Mouse (Mus musculus) liver (tissue): ENCODE data around the gene Slc35g3.
A peak's percentile ranks its signal among the peaks of the same experiment; 100 is the strongest.

ENCODE experiments used
- DNase-seq: peaks from one replicate; pipeline ENCODE4 v3.0.0-alpha.2; 2020; ENCODE audit warnings: mixed read lengths

Gene Slc35g3

DNA sequence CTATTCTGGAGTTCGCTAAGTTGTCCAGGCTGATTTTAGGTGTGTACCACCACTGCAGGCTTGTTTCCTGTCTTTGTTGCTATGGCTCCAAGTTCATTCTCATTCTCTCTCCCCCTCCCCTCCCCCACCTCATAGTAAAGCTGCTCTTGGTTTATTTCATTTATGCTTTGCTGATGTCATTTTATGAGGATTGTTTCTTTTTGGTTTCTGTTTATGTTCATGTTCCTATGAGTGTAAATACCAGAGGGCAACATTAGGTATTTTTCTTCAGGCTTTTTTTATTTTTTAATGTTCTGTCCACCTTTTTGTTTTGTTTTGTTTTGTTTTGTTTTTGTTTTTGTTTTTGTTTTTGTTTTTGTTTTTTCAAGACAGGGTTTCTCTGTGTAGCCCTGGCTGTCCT lies at the start of gene Slc35g3:
TSS of gene Slc35g3 (minus strand) at position 101 of the 400 bp plus-strand sequence.
- DNase-seq, result no peak

DNA sequence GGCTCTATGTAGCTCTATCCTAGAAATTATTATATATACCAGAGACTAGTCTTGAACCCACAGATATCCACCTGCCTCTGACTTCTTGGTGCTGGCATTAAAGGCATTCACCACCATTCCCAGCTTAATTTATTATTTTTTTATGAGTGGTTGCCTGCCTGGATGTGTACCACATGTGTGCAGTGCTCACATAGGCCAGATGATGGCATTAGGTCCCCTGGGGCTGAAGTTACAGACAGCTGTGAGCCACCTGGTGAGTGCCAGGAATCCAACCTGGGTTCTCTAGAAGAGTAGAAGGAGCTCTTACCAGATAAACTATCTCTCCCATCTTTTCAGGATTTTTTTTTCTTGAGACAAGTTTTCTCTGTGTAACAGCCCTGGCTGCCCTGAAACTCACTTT lies 48.5 kb upstream of the Slc35g3 start:
- DNase-seq, result no peak

DNA sequence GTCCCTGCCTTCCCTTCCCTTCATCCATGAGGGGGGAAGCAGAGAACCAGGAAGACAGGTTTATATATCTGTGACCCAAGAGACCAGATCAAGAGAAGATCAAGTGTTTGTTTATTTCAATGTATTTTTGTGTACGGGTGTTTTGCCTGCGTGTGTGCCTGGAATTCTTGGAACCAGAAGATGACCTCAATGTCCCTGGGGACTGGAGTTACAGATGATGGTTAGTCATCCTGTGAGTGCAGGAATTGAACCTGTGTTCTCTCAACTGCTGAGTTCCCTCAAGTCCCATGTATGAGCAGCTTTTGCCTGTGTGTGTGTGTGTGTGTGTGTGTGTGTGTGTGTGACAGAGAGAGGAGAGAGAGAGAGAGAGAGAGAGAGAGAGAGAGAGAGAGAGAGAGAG lies 45.9 kb upstream of the Slc35g3 start:
- DNase-seq, result no peak

DNA sequence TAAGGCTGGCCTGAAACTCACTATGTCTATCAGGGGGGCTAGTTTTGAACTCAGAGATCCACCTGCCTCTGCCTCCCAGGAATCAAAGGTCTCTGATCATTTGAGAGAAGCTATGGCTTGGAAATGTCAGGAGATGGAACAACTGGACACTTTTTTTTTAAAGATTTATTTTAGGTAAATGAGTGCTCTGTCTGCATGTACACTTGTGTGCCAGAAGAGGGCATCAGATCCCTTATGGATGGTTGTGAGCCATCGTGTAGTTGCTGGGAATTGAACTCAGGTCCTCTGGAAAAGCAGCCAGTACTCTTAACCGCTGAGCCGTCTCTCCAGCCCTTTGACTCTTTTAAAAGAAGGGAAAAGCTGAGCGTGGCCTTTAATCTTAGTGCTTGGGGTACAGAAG lies 44.6 kb upstream of the Slc35g3 start:
- no peak for DNase-seq

DNA sequence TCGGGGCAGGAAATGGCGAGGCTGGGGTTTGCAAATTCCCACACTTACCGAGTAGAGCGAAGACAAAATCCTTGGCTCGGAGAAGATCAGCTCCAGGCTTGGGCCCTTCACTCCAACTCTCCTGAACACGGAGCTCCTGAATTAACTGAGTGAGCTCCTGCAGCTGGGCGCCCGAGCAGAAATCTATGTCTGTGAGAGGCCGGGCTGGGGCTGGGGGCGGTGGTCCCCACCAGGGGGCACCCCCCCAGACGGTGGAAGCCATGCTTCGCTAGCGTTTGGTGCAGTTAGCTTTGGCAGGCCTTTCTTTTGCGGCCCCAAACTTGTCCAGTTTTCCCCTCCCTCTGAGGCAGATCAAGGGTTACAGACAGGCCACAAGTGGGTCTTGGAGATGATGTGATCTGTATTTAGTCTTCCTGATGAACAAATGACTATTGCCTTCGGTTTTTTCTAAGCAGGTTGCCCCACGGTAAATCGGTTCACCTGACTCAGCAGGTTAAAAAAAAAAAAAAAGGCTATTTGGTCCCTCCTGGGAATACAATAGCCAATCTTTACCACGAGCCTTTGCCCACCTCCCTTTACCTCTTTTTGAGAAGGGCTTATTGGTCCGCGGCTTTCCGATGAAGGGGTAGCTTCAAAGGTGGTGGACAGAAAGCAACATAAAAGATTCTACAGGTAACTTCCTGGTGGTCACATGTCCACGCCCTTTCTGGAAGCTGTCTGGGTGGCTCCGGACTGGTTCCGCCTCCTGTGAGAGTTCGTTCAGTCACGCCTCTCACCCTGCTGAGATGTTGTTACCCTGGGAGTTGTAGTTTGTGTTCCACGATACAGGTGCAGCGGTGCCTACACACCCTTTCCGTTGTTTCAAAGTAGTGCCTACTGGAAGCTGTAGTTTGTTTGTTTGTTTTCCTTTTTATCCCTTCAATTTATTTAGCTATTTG lies 43.5 kb upstream of the Slc35g3 start, which contains the start of gene Tmem102:
TSS of gene Tmem102 (minus strand) at position 653 of the 938 bp plus-strand sequence.
- no peak for DNase-seq

DNA sequence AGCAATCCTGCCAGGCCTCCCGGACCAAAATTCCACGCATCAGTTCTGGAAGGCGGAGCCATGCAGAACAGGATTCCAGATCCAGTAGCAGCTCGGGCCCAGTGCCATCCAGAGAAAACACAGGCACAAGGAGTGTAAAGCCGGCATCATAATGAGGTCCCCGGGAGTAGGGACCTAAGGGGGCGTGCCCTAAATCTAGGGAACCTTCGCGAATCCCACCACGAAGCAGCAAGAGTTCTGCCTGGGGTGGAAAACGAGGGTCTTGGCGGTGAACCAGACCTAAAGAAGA lies 42.8 kb upstream of the Slc35g3 start:
- DNase-seq, result no peak

DNA sequence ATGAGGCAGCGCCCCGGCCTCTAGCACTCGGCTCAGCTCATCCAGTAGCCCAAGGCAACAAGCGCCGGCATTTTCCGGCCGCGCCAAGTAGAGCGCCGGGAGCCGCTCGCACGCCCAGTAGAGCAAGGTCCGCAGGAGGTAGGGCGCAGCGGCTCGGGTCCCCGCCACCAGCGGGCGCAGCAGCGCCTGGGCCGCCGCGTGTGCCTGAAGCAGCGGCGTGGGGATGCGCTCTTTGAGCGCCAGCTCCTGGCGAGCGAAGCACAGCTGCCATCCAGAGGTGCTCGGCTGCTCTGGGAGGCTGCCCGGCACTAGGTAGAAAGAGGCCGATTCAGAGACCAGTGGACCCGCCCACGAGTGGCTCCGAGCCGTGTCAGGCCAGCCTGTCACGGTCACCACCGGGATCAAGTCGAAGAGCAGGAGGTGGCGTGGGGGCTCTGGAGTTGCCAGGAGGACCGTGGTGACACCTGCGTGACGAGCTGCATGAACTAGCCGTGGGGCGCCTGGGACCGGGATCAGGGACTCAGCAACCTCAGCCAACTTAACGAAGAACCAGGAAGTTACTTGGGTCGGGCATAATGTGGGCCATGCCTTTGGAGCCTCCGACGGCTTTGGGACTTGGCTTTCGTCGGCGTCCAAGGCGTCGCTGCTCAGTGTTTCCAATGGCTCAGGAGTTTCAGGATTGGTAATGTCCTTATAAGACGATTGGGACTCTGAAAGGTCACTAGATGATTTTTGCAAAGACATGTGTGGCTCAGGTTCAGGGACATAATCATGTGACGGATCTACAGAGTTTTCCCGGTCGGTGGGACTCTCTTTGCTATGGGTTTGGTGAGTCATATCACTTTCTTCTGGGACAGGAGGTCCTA lies 42.3 kb upstream of the Slc35g3 start:
- peak; percentile 76 for DNase-seq

DNA sequence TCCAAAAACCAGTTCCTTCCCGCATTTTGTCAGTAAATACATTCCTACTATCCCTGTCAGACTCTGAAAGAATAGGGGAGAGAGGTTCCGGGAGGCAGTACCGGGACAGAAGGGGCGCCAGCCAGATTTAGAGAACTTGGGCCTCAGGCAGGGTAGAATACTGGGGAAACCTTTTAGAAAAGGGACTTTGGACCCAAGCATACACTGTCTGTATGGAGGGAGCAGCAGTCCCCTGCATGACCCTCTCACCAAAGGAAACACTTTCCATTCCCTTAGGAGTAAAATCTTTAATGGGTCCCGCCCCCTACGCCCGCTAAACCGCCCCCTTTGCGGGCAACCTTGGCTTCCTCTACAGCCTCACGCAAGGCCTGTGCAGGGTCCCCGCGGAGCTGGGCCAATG lies 41.6 kb upstream of the Slc35g3 start:
- DNase-seq, result no peak

DNA sequence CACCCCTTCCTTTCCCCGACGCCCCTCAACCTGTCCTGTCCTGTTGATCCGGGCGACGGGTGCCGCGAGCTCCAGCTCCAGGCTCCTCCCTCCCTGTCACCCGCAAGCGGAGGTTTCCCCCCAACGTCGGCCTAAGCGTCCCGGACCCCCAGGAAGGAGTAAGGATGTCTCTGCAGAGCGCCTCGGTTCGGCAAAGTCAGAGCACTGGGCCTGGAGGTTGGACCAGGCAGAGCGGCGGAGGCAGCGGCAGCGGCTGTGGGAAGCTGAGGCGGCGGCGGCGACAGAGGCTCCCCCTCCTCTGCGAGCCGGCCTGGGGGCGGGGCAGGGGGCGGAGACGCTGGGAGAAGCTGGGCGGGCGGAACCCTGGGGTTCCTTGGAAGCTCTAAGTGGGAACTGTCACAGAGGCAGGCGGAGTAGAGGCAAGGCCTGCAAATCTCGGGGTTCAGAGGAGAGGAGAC lies 40.9 kb upstream of the Slc35g3 start:
- peak; percentile 83 for DNase-seq

DNA sequence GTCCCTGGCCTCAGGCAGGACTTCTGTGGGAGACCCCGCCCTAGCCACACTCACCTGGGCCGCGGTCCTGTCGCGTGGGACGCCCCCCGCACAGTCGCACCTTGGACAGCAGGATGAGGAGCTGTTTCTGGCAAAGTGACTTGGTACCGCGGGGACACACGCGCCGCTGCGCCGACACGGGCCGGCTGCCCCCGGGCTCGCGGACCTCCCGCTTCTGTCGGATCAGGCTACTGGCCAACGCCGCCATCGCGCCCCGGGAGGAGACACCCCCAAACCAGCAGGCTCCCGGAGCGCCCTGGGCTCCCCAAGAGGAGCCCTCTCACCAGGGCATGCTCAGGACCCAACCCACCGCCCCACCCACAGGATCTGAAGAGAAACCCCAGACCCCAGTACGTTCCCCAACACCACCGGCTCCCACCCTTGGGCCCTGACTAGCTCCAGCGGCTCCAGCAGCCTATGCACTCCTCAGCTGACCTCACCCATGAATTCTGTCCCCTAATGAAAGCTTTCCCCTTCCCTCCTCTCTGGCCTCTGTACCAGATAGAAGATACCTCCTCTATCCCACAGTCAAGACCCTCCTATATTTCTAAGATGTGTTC lies 39.7 kb upstream of the Slc35g3 start, which contains the start of gene Fgf11:
TSS of gene Fgf11 (minus strand) at position 479 of the 599 bp plus-strand sequence.
- DNase-seq, result no peak

DNA sequence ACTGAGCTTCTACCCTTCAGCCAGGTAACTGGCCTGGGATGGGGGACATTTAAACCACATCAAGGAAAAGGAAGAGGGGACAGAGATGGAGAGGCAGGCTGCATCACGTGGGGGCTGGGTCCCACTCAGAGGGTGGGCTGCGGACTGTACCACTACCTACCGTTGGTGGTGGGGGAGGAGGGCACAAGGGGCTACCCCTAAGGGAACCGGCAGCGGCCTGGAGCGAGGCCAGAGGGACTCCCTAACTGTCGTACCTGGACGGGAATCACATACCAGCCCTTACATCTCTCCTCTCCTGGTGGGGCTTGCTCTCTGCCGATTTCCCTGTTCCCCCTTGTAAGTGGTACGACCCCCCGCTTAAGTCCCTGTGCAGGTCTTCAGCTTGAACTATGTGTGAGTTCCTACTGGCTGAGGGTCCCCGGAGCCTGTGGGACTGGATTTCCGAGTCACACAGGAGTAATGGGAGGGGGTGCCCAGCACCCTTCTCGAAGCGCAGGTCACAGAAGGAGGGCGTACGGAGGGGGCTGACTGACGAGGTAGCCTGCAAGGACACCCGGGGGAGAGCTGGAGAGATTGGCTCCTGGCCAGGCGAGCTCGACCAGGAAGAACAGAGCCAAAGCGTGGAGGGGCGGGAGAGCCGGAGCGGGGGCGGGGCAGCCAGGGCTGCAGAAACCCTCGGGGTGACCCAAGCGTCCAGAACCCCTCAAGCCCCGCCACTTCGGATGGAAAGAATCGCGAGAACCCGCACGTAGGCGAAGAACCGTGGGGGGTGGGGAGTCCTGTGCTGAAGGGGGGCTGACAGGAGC lies 38.8 kb upstream of the Slc35g3 start:
- DNase-seq, result peak; percentile 60

DNA sequence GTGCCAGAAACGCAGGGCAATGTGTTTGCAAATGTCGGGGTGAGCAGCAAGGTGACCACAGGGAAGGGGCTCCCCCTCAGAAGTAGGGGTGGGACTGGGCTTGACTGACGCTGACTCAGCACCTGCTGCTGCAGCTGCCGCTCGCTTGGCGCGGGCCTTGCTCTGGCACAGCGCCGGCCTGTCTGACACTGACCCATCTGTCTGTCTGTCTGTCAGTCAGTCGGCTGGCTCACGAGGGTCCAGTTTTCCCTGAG lies 38.3 kb upstream of the Slc35g3 start:
- DNase-seq, result peak; percentile 29

DNA sequence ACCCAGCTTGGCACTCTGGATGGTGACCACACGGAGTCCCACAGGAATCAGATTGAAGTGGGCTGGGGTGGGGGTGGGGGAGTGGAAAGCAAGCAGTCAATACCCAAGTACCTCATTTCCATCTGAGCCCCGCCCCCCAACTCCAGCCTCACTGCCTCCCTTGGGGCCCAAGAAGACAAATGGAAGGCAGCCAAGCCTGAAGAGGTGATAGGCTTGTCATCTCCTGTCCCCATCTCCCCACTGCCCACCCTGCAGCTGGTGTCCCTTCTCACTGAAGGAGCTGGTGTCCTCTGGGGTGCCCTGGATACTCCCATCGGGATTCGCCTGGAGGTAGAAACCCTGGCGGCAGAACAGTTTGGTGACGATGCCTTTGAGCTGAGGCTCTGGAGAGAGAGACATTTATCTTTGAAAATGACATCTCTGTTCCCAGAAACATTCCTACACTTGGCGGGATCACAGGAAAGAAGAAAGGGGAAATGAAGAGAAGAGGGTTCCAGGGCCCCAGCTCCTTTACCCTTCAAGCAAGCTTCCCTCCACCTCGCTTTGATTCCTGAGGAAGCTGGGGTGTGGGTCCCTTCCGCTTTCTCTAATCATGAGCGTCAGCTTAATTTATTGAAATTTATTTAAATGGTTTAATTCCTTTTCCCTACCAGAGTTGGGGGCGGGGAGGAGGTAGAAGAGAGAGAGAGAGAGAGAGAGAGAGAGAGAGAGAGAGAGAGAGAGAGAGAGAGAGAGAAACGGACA lies 37.8 kb upstream of the Slc35g3 start:
- DNase-seq, result no peak

DNA sequence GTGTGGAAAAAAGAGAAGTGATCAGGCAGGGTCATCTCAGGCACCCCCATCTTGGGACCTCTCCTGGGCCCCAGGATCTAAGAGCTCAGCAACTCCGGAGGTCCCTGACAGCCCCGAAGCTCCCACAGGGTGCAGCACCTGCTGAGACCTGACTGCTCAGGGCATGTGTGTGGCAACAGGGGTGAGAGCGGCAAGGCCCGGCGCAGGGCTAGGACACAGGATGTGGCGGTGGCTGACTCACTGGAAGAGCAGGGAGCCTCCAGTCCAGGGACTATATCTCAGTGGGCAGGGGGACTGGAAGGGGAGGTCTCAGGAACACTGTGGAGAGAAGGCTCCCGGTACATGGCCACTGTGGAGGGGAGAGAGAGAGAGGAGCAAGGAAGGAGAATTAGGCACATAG lies 36.2 kb upstream of the Slc35g3 start:
- DNase-seq, result no peak

DNA sequence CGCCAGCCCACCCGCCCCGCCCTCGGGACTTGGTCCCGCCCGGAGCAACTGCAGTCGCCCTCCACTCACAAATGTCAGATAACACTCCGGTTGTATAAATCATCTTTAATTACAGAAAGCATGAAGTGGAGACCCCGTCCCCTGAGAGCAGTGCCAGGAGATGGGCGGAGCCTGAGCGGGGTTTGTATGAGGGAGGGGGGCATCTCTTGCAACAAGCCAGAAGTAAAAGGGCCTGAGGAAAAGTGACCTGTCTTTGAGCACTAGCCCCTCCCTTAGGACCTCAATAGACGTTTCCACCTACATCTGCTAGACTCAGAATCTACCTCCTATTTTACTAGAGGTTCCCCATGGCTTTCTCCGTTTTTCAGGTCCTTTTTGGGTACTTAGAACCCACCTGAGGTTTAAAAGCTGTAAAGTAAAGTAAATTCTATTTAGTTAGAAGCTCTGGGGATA lies 34.2 kb upstream of the Slc35g3 start:
- no peak for DNase-seq

DNA sequence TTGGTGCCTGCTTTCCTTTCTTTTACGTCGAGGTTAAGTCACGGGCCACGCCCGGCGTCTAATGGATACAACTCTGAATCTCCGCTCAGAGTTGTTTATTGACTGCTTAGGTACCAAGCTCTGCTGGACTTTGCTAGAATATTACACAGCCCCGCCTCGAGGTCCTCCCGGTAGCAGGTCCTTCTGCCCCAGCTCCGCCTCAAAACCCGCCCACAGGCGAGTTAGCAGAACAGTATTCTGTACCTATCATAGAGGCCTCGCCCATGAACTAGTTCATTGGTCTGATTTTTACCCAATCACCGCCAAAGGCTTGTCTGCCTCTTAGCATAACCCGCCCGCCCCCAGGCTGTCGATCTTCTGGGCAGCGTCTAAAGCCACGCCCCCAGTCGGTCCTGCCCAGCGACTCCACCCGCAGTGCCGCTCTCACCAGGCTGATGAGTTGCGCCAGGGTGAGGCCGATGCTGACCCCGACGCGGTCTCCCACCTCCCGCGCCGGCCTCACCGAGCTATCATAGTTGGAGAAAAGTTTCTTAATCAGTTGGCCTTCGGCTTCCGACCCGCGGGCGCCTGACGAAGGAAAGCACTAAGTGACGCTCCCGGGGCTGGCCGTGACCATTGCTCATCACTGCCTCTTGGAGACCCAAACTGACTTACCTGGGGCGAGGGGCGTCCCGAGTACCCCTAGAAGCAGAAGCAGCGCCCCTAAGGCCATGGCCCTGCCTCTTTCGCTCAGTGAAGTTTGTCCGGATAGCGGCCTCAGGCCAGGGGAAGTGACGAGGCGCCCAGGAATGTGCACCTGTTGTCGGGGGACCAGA lies 33.6 kb upstream of the Slc35g3 start, which contains the start of gene Chrnb1:
TSS of gene Chrnb1 (minus strand) at position 776 of the 815 bp plus-strand sequence.
- DNase-seq, result peak; percentile 98

DNA sequence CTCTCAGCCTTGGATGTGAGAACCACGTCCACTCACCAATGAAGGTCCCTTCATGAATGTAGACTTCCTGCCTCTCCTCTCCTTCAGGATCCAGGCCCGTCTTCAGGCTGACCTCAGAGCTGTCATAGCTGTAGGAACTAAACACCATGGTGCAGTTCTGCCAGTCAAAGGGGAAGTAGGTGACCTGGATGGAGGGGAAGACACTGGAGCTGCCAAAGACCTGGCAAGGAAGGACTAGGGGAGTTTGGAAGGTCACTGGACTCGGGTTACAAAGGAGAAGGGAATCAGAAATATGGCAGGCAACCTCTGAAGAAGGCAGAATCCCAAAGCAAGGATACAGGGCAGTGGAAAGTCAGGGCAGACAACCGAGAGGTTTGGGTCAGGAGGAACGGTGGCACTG lies 31.7 kb upstream of the Slc35g3 start:
- DNase-seq, result no peak

DNA sequence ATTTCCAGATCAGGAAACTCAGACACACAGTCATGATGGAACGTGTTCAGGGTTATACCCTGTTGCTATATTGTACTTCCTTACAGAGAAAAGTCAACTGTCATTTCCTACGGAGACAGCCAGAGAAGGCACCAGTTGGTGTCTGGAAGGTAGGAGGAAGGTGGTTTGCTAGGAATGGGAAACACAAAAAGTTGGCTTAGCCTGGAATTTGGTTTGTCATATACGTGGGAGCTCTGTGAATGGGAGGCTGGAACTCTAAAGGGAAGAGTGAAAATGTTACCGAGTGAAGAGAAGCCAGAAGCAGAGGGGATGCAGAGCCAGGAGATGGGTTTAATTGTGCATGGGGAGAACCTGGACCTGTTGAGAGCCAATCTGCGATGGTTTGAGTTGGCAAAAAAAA lies 29.7 kb upstream of the Slc35g3 start:
- no peak for DNase-seq

DNA sequence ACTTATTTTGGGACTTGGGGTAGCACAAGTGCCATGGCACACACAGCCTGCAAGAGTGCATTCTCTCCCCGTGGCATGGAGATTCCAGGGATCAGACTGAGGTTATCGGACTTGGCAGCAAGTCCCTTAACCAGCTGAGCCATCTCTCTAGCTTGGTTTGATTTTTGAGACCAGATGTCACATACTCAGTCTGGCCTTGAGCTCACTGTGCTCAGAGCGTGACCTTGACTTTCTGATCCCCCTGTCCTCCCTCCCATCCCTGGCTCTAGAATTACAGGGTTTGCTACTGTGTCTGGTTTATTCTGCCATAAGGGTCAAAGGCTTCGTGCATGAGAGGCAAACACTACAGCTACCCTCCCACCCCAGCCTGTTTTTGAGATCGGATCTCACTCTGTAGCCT lies 27.7 kb upstream of the Slc35g3 start:
- no peak for DNase-seq

DNA sequence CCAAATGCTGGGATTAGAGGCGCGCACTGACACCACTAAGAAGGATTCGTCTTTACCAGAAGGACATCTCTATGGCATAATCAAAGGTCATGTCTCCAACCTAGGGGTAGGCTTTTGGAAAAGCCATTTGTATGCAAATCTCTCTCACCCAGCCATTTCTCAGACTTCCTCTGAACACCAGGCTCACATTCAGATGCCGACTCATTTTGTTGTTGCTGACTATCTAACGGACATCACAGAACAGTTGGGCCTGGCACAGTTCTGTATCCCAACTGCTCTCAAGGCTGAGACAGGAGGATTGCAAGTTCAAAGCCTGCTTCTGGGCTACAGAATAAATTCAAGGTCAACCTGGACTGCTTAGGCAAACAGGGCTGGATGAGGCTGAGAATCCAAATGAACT lies 25.5 kb upstream of the Slc35g3 start:
- DNase-seq, result no peak

DNA sequence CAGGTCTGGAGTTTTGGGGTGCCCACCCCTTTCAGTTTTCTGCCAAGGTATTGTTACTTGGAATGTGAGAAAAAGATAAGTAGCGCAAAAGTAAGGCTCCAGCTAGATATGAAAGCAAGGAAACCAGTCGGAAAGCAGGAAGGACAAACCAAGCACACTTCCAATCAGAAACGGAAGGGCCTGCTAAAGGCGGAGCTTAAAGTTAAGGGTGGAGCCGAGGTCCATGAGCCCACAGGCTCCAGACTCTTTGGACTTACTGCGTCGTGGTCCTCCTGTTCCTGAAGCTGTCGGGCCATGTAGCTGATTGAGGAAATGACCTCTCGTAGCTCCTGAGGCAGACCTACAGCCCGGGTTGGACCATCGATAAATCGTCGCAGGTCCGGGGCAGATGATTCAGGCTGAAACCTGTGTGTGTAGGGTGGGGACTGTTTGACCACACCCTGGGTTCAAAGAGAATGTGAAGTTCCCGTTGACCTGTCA lies 23.1 kb upstream of the Slc35g3 start:
- peak; percentile 70 for DNase-seq
